Mouse (Mus musculus) forebrain, embryonic 11.5 days (tissue): ENCODE measurements around the gene Npcd. TPM values are rescaled to one million over a fixed set of nuclear protein-coding genes. Genes with fewer than 3 reads are reported as not detected.

Source experiments
- ATAC-seq: fragments of 200-750 bp; cut with Nextera tagmentation; replicated peaks from 2 replicates; pipeline ENCODE4 v1.8.0; 2017; ENCODE audit warnings: moderate TSS enrichment; ENCODE audit not compliant: low FRiP score
- DNase-seq: peaks from one replicate; pipeline ENCODE4 v3.0.0-alpha.2; 2017; ENCODE audit warnings: low spot score
- H3K27ac ChIP-seq: fragments of 300-500 bp; sonication (generic); 2 replicates; pipeline ENCODE4 v1.5.1; 2014; ENCODE audit warnings: low read depth, low read length
- H3K27me3 ChIP-seq: fragments of 300-500 bp; sonication (generic); 2 replicates; pipeline ENCODE4 v1.6.1; 2014; ENCODE audit warnings: mild to moderate bottlenecking, low read length, mixed read lengths; ENCODE audit not compliant: control insufficient read depth, insufficient read depth
- H3K36me3 ChIP-seq: fragments of 300-500 bp; sonication (generic); 2 replicates; pipeline ENCODE4 v1.6.1; 2014; ENCODE audit warnings: mild to moderate bottlenecking, low read length, moderate library complexity, mixed read lengths; ENCODE audit not compliant: control insufficient read depth, insufficient read depth
- H3K4me1 ChIP-seq: fragments of 300-500 bp; sonication (generic); replicated peaks from 2 replicates; pipeline ENCODE4 v1.6.1; 2014; ENCODE audit warnings: low read length, mixed read lengths; ENCODE audit not compliant: control insufficient read depth, insufficient read depth
- H3K4me2 ChIP-seq: fragments of 300-500 bp; sonication (generic); 2 replicates; pipeline ENCODE4 v1.6.1; 2014; ENCODE audit warnings: low read depth, mild to moderate bottlenecking, low read length, moderate library complexity, mixed read lengths; ENCODE audit not compliant: severe bottlenecking
- H3K4me3 ChIP-seq: fragments of 300-500 bp; sonication (generic); 2 replicates; pipeline ENCODE4 v1.5.1; 2014; ENCODE audit warnings: low read depth, low read length
- H3K9ac ChIP-seq: fragments of 300-500 bp; sonication (generic); 2 replicates; pipeline ENCODE4 v1.6.1; 2014; ENCODE audit warnings: low read length
- H3K9me3 ChIP-seq: fragments of 300-500 bp; sonication (generic); 2 replicates; pipeline ENCODE4 v1.6.1; 2016; ENCODE audit warnings: low read length, mixed read lengths; ENCODE audit not compliant: control insufficient read depth
- WGBS: fragments of 180-500 bp; shearing (Covaris S2); extraction: QIAGEN DNeasy Blood & Tissue Kit; methylation state at CpG from one replicate; pipeline ENCODE4 v1.1.7; 2014; 5-methylcytosine and 5-hydroxymethylcytosine counted together
- polyA plus RNA-seq: library from polyadenylated mRNA; unstranded; fragments of >200 nt; fragmentation: Nextera tagmentation; extraction: Ambion mirVana; gene quantifications from 2 replicates; pipeline ENCODE4 v1.2.1, GENCODE M21; 2014

The Npcd gene
- polyA plus RNA-seq, 1 experiment from 2014 or later: not detected

DNA sequence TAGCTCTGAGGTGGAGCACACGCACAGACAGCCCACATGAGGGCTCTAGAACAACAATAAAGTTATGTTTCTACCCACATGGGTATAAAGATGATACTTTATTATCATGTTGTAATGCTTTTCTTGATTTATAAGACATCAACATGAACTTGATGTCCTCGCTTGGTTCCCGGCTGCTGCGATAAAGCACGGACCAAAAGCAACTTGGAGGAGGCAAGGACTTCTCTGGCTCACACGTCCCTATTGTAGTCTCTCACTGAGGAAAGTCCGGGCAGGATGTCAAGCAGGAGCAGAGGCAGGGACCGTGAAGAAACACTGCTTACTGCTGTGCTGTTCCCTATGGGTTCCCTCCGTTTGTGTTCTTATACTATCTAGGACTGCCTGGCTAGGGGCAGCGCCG lies 90.0 kb downstream of the Npcd start:
- 94% methylated on average over 11 of the region's 11 CpGs for WGBS
- Histone ChIP-seq H3K36me3 (no peaks in the 10 kb centered on the region), H3K27me3 (peaks cover 2% of the 10 kb centered on the region; the same call in 1 of the 2 replicates), H3K27ac (no peak overlapping the region), H3K4me2 (no peak overlapping the region), H3K4me1 (no peaks in the 10 kb centered on the region; the same call in 1 of the 2 replicates), H3K4me3 (no peak overlapping the region), H3K9me3 (no peaks in the 10 kb centered on the region), H3K9ac (no peak overlapping the region)
- ATAC-seq (no peak), DNase-seq (no peak)

DNA sequence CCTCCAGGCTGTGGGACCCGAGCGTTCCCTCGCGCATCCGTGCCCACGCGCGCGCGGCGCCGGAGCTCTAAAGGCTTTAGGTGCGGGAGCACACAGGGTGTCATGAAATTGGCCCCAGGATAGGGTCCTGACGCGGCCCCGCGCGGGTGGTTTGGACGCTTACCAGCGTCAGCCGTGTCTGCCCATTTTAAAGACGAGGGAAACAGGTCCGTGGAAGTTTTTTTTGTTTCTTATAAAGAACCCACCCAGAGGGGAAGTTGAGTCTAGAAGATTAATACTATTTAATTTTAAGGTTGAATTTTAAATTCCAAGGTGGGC lies 91.4 kb downstream of the Npcd start:
- Histone ChIP-seq H3K27ac (no peak overlapping the region), H3K4me1 (no peaks in the 10 kb centered on the region; the same call in 1 of the 2 replicates), H3K4me2 (peak overlapping the region; percentile 94), H3K9me3 (no peaks in the 10 kb centered on the region), H3K9ac (peak overlapping the region; percentile 89), H3K4me3 (peak overlapping the region; percentile 96), H3K36me3 (no peaks in the 10 kb centered on the region; the same call in 1 of the 2 replicates), H3K27me3 (peaks cover 2% of the 10 kb centered on the region; the same call in 1 of the 2 replicates)
- peak; percentile 57 for ATAC-seq
- under 1% methylated on average over 23 of the region's 23 CpGs for WGBS
- DNase-seq: no peak

DNA sequence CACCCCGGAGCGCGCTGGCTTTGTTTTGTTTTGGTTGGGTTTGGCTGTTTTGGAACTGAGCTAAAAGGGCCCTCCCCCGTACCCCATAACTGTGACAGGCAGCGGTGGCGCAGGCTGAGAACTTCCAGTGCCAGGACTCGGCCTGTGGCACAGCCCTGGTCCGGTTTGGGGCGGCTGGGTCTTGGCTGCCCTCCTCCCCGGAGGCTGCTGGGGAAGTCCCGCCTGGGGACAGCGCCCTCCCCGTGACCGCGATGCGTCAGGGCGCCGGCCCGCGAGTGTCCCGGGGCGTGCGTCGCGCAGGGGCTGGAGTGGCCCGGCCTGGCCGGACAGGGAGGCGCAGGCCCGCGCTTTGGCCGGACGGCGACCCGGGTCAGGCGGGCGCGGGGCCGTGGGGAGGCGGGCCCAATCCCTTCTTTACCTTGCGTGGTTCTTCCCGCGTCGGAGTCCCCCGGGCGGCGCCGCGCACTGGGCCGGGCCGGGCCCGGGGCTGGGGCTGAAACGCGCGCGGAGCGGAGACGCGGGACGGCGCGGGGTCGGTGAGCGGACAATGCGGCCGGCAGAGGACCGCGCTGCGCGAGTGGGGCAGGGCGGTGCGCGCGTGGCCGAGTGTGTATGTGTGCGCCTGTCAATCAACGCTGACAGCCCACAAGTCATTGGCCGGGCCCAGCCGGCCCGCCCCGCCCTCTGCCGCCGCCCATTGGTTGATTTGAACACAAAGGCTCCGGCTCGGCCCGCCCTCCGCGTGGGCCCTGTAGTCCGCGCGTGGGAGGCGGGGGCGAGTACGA lies 91.9 kb downstream of the Npcd start, which contains the start of gene Sun2:
Gene Sun2, minus strand, starts transcription at position 616 of the 785 bp plus-strand sequence.
- no peaks in the 10 kb centered on the region; the same call in 1 of the 2 replicates for H3K36me3 ChIP-seq
- ATAC-seq (peak; percentile 92), DNase-seq (peak; percentile 94)
- peaks cover 2% of the 10 kb centered on the region; the same call in 1 of the 2 replicates for H3K27me3 ChIP-seq
- no peaks in the 10 kb centered on the region for H3K9me3 ChIP-seq
- peak within 1 kb of the TSS; percentile 94 for H3K4me2 ChIP-seq
- H3K9ac ChIP-seq: peak within 1 kb of the TSS; percentile 89
- no peak within 1 kb of the TSS for H3K27ac ChIP-seq
- under 1% methylated on average over 76 of the region's 93 CpGs for WGBS
- no peaks in the 10 kb centered on the region; the same call in 1 of the 2 replicates for H3K4me1 ChIP-seq
- H3K4me3 ChIP-seq: peak within 1 kb of the TSS; percentile 96

DNA sequence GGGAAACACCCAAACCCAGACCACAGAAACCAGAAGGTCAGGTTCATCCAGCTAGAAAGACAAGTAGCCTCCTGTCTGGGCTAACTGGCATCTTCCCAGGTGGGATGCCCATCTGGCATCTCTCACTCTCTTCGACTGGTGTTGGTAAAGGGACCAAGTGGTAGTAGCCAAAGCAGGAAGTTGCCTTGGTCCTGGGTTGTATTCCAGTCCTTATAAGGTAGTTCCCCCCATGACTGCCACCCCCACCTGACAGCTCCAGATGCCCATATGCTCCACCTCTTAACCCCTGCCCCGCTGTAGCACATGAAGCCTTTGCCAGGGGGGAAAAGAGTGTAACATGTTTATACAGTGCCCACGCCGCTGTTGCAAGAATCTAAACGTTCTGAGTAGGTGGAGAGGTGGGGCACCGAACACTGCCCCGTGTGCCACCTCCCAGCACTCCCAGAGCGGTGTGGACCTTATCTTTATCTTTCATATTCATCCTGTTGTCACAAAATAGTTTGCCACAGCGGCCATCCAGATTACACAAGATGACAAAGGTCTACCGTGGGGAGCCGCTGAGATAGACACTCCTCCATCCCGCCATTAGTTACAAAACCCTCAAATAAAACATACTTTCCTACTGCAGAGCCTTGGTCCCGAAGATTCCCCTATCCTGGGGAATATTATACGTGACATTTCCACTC lies 92.7 kb downstream of the Npcd start:
- H3K27me3 ChIP-seq: peaks cover 2% of the 10 kb centered on the region; the same call in 1 of the 2 replicates
- peak overlapping the region; percentile 94 for H3K4me2 ChIP-seq
- peak overlapping the region; percentile 96 for H3K4me3 ChIP-seq
- no peaks in the 10 kb centered on the region; the same call in 1 of the 2 replicates for H3K36me3 ChIP-seq
- ATAC-seq (no peak), DNase-seq (no peak)
- no peaks in the 10 kb centered on the region; the same call in 1 of the 2 replicates for H3K4me1 ChIP-seq
- no peaks in the 10 kb centered on the region for H3K9me3 ChIP-seq
- WGBS: 48% methylated on average over 14 of the region's 14 CpGs
- H3K9ac ChIP-seq: peak overlapping the region; percentile 89
- H3K27ac ChIP-seq: no peak overlapping the region

DNA sequence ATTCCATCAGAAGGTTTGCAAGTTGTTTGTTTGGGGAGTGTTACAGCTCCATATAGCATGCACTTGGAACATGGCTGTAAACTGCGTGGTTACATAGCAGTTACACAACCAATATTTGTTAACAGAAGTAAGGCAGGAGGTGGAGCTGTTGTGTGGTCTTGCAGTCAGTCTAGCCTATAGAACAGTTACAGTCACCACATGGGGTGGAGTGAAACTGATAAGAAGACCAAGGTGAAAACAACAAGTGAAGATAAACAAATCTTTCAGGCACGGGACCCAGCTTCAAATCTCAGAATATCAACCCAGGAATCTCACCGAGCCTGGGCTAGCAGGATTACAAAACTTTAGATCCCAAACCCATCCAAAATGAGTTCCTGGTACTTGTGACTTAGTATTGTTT lies 93.3 kb downstream of the Npcd start:
- H3K4me3 ChIP-seq: no peak overlapping the region; the same call in 1 of the 2 replicates
- no peak overlapping the region for H3K9ac ChIP-seq
- H3K4me2 ChIP-seq: peak overlapping the region; percentile 94; the same call in 1 of the 2 replicates
- whole genome bisulfite sequencing: 82% methylated on average over 3 of the region's 3 CpGs
- H3K27me3 ChIP-seq: peaks cover 2% of the 10 kb centered on the region; the same call in 1 of the 2 replicates
- no peaks in the 10 kb centered on the region; the same call in 1 of the 2 replicates for H3K36me3 ChIP-seq
- DNase-seq: no peak
- H3K27ac ChIP-seq: no peak overlapping the region
- no peaks in the 10 kb centered on the region for H3K9me3 ChIP-seq
- no peak for ATAC-seq
- no peaks in the 10 kb centered on the region; the same call in 1 of the 2 replicates for H3K4me1 ChIP-seq

Other genes starting within 250 kb of the Npcd start
- gene Dmc1, start 229.1 kb downstream of the Npcd start, polyA plus RNA-seq: 1.5 and 1.6 TPM in 2 replicates
- gene Fam227a, start 175.3 kb downstream of the Npcd start, polyA plus RNA-seq: 4.5 and 4.7 TPM in 2 replicates
- gene Cby1, start 175.0 kb downstream of the Npcd start, polyA plus RNA-seq: 78.8 and 81.6 TPM in 2 replicates
- 271 and 288 TPM in 2 replicates for gene Tomm22, start 163.4 kb downstream of the Npcd start, polyA plus RNA-seq
- gene Josd1, start 146.3 kb downstream of the Npcd start, polyA plus RNA-seq: 13.4 and 13.8 TPM in 2 replicates
- gene Gtpbp1, start 143.4 kb downstream of the Npcd start, polyA plus RNA-seq: 53.4 and 54.3 TPM in 2 replicates
- 4.3 and 5.9 TPM in 2 replicates for gene Sun2, start 91.7 kb downstream of the Npcd start, polyA plus RNA-seq
- 63.9 and 76.7 TPM in 2 replicates for gene Dnal4, start 56.4 kb downstream of the Npcd start, polyA plus RNA-seq
- 1.4 and 2.1 TPM in 2 replicates for gene Nptxr, start 29.5 kb downstream of the Npcd start, polyA plus RNA-seq
- 31.2 and 32.3 TPM in 2 replicates for gene Cbx6, start 451 bp upstream of the Npcd start, polyA plus RNA-seq
- 10.0 and 10.6 TPM in 2 replicates for gene Apobec3, start 57.4 kb upstream of the Npcd start, polyA plus RNA-seq
- gene Cbx7, start 136.9 kb upstream of the Npcd start, polyA plus RNA-seq: 2.5 and 3.3 TPM in 2 replicates
- gene Pdgfb, start 180.7 kb upstream of the Npcd start, polyA plus RNA-seq: 2.8 and 2.9 TPM in 2 replicates